Mouse (Mus musculus): ENCODE measurements around the gene Ube2h. TPM values are rescaled to one million over a fixed set of nuclear protein-coding genes. Genes with fewer than 3 reads are reported as not detected.
A peak's percentile ranks its signal among the peaks of the same experiment; 100 is the strongest.

Gene Ube2h
- polyA plus RNA-seq, 1 experiment from 2014 or later, result 38.9 TPM

DNA sequence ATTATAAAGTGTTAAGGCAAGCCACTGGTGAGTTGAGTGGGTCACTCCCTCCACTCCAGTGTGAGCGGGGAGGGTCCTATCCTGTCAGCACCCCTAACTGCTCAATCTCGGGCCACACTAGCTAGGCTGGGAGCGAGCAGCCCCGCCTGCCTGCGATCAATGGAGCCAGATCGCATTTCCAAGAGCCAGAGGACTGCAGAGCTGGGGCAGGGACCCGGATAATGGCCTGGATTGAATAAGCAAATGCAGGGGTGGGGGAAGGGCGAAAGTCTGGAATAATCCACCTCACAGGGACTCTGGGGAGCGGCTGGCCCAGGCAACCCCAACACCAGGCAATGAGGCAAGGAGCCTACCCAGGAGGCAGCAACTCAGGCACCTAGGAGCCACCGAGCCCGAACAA, 137.1 kb downstream of the Ube2h start:
- DNase-seq (ENCODE audit: low spot score), result no peak

DNA sequence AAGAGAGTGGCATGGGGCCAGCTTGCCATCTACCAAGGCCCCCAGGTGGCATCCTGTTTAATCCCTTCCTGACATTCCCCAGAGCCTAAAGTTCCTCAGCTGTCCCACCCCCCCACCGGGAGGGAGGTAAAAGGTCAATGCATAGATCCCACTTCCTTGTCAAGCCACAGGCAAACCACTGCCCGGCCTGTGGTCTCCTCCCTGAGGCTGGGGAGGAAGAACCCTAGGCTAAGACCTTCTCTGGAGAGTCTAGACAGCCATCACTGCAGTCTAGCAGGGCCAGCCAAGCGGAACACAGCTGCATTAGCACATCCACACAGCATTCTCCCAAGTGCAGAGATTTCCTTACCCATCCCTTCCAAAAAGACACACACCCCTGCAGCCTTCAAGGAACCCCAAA, 138.0 kb downstream of the Ube2h start:
- no peak for DNase-seq (ENCODE audit: low spot score)

DNA sequence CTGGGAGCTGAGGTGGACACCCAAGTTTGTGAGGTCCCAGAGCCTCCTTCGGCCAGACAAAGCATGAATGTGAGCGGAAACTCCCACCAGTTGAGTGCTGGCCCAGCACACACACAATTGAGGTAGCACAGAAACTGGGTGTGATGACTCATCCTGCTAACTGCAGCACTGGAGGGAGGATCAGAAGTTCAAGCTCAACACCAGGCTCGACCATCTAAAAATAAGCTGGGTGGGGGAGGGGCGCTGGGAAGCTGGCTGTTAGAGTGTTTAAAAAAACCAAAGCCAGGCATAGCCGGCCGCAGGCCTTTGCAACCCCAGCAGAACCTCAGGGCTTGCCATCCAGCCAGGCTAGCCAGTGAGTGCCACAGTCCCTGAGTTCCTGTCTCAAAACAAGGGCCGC, 142.2 kb downstream of the Ube2h start:
- DNase-seq (ENCODE audit: low spot score), result no peak

GRCm38 (mm10) chr6:30161618-30162017, 142.7 kb downstream of the Ube2h start:
- DNase-seq (ENCODE audit: low spot score), result no peak

MicroRNAs within 50 kb of the gene (microRNA counts, 519-probe panel; counts per million panel counts)
- microRNA mmu-miR-182 (473 counts per million, percentile 71 among the panel's probes with 10 or more counts), microRNA mmu-miR-183 (3,658 counts per million, percentile 76 among the panel's probes with 10 or more counts), microRNA mmu-miR-96 (6,621 counts per million, percentile 92 among the panel's probes with 10 or more counts)

Small RNAs within 50 kb of the gene (microRNA-seq; reads per million reads assigned to microRNA genes)
- 4,784 reads per million, percentile 87 among the genes with 10 or more reads in this experiment for gene Mir182 (ENCODE audit: borderline number of aligned reads)
- 1,639 reads per million, percentile 77 among the genes with 10 or more reads in this experiment for gene Mir183 (ENCODE audit: borderline number of aligned reads)
- gene Mir96 (ENCODE audit: borderline number of aligned reads), result 1,444 reads per million, percentile 76 among the genes with 10 or more reads in this experiment

Other genes with a start within 250 kb of the Ube2h start
- gene Zc3hc1, start 86.5 kb upstream of the Ube2h start, polyA plus RNA-seq (2015; fragmentation: Nextera tagmentation; extraction: Ambion mirVana), result 48.8 and 49.2 TPM in 2 replicates
- gene Klhdc10, start 97.3 kb upstream of the Ube2h start, polyA plus RNA-seq (2015; fragmentation: Nextera tagmentation; extraction: Ambion mirVana), result 7.9 and 8.3 TPM in 2 replicates
- 34.4 and 38.4 TPM in 2 replicates for gene Tmem209, start 205.2 kb upstream of the Ube2h start, polyA plus RNA-seq (2015; fragmentation: Nextera tagmentation; extraction: Ambion mirVana)
- 0.12 and 0.13 TPM in 2 replicates for gene Ssmem1, start 205.3 kb upstream of the Ube2h start, polyA plus RNA-seq (2015; fragmentation: Nextera tagmentation; extraction: Ambion mirVana)
- gene Cpa2, start 237.0 kb upstream of the Ube2h start, polyA plus RNA-seq (2015; fragmentation: Nextera tagmentation; extraction: Ambion mirVana), result 2.5 and 2.6 TPM in 2 replicates